Mouse (Mus musculus) liver, adult 2 months (tissue): ENCODE measurements at regions not wholly inside any gene's neighbourhood (a gene's known extent, or its start where the extent isn't known, plus 50 kb on each side); places are given as distances from the start of the nearest gene placed in this dataset.

Source experiments
- CTCF ChIP-seq: fragments of 200-500 bp; IDR thresholded peaks from 2 replicates; pipeline ENCODE4 v1.5.1; 2011; ENCODE audit warnings: low read depth, low read length, control low read depth
- POLR2A ChIP-seq: fragments of 200-500 bp; IDR thresholded peaks from 2 replicates; pipeline ENCODE4 v1.6.1; 2011; ENCODE audit warnings: low read length, control low read depth; ENCODE audit not compliant: insufficient read depth; ENCODE audit errors: extremely low read depth

DNA sequence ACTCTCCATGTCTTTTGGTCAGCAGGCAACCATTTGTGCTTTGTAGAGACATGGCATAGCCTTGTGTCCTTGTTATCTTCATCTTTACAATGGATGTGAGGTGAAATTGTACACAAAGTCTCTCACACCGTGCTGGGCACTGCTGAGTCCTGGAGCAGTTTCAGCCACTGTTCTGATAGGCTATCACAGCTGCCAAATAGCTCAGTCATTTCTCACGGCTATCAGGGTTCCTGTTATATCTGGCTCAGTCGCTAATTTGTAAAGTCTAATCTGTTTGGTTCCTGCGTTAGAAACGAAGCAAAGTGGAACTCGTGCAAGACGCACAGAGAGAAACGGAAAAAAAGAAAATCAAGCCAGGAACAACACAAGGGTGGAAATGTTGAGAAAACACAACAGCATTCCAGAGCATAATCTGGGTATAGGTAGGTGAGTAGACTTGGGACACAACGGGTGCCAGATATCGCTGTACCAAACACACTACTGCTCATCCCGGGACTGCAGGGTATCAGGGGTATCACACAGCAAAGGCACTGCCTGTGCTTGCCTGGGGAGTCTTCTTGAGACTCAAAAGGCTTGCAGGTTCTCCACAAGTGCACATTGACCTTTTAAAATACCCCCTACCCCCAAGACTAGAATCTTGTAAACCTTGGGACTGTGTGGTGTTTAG is 189.7 kb upstream of the Pde3a start:
- TF ChIP-seq CTCF (no peak), POLR2A (no peak)
